Mouse (Mus musculus): ENCODE data around the gene Sgip1. TPM values are rescaled to one million over a fixed set of nuclear protein-coding genes. Genes with fewer than 3 reads are reported as not detected.

The Sgip1 gene
- total and polyA plus RNA-seq, 2 experiments from 2014 or later = 0.97 TPM; not detected in 1

DNA sequence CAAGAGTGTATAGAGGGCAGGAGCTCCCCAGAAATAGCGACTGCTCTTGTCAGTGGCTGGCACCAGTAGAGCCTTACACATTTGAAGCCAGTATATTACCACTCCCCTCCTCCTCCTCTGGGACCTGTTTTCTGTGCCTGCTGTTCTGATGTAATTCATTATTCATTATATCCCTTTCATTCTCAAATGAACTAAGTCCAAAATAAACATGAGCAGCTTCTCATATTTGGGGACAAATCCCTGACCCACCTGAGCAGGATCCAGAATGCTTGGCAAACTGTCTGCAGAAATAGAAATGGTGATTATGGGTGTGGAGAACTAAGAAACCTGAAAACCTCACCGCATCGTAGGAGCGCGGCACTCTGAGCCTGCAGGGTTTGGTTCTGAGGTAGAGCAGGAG is 228.5 kb downstream of the Sgip1 start:
- TF ChIP-seq EP300 (IDR thresholded peaks at IDR 0.05; ENCODE audit: low read depth) (no peak), CTCF (IDR thresholded peaks at IDR 0.05; ENCODE audit: low read depth) (no peak)
- H3K9ac ChIP-seq (replicated peaks; ENCODE audit: low read depth, low read length) = no peak overlapping the region
- no peaks in the 10 kb centered on the region for H3K4me1 ChIP-seq (ENCODE audit: control insufficient read depth, insufficient read depth)
- no peak overlapping the region for H3K27ac ChIP-seq (ENCODE audit: low read depth)
- H3K27me3 ChIP-seq (ENCODE audit: control insufficient read depth, insufficient read depth, low read length) = no peaks in the 10 kb centered on the region
- ATAC-seq (ENCODE audit: insufficient read depth, low read depth) (no peak), DNase-seq (ENCODE audit: low spot score) (no peak)
- no peaks in the 10 kb centered on the region for H3K9me3 ChIP-seq (replicated peaks; ENCODE audit: control insufficient read depth, low read length)
- H3K4me2 ChIP-seq (ENCODE audit: low read depth, low read length) = no peak overlapping the region
- no peak overlapping the region for H3K4me3 ChIP-seq (ENCODE audit: low read depth, low read length)
- 91% methylated on average over 5 of the region's 5 CpGs for WGBS
- H3K36me3 ChIP-seq (replicated peaks; ENCODE audit: control insufficient read depth, insufficient read depth, low read length) = no peaks in the 10 kb centered on the region

DNA sequence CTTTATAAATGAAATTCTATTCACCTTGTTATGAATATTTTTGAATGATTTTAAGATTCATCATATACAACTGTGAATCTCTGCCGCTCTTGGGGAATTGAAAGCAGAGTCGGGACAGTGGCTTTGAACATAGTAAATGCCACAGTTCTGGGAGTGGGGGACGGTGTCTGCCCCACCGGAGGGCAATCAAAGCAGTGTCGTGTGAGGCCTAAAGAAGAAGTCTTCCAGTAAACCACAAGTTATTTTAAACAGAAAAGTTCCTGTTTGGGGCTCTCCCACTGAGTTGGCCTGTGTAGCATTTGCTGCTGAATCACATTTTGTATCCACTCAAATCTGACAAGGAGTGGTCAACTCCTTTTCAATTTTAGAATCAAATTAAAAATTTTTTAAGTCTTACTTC is 230.1 kb downstream of the Sgip1 start:
- Histone ChIP-seq H3K4me2 (ENCODE audit: low read depth, low read length) (no peak overlapping the region), H3K4me3 (ENCODE audit: low read depth, low read length) (no peak overlapping the region), H3K27ac (ENCODE audit: low read depth) (no peak overlapping the region), H3K36me3 (replicated peaks; ENCODE audit: control insufficient read depth, insufficient read depth, low read length) (no peaks in the 10 kb centered on the region), H3K27me3 (ENCODE audit: control insufficient read depth, insufficient read depth, low read length) (no peaks in the 10 kb centered on the region), H3K9ac (replicated peaks; ENCODE audit: low read depth, low read length) (no peak overlapping the region), H3K9me3 (replicated peaks; ENCODE audit: control insufficient read depth, low read length) (no peaks in the 10 kb centered on the region), H3K4me1 (ENCODE audit: control insufficient read depth, insufficient read depth) (no peaks in the 10 kb centered on the region)
- 80% methylated on average over 5 of the region's 5 CpGs for WGBS
- DNase-seq (ENCODE audit: low spot score) (no peak), ATAC-seq (ENCODE audit: insufficient read depth, low read depth) (no peak)
- no peak for TF ChIP-seq EP300 (IDR thresholded peaks at IDR 0.05; ENCODE audit: low read depth)
- TF ChIP-seq CTCF (IDR thresholded peaks at IDR 0.05; ENCODE audit: low read depth) = no peak

DNA sequence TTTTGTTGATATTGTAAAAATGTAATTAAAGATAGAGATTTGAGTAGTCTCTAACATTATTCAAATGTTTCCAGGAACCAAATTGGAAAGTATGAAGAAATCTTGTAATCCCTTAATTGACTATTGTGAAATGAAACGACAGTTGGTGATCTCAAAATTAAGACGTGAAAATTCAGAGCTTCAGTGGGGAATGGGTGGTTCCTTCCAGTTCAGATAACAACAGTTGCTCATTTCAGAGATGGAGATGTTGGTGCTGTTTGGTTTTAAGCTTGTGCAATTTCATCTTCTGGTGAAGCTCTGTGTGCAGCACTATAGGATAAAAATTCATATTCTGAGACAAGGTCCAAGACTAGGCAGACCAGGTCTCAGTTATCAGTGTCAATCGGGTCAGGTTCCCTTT is 231.0 kb downstream of the Sgip1 start:
- Histone ChIP-seq H3K9ac (replicated peaks; ENCODE audit: low read depth, low read length) (no peak overlapping the region), H3K27ac (ENCODE audit: low read depth) (no peak overlapping the region), H3K4me1 (ENCODE audit: control insufficient read depth, insufficient read depth) (no peaks in the 10 kb centered on the region), H3K4me2 (ENCODE audit: low read depth, low read length) (no peak overlapping the region), H3K4me3 (ENCODE audit: low read depth, low read length) (no peak overlapping the region), H3K9me3 (replicated peaks; ENCODE audit: control insufficient read depth, low read length) (no peaks in the 10 kb centered on the region), H3K36me3 (replicated peaks; ENCODE audit: control insufficient read depth, insufficient read depth, low read length) (no peaks in the 10 kb centered on the region), H3K27me3 (ENCODE audit: control insufficient read depth, insufficient read depth, low read length) (no peaks in the 10 kb centered on the region)
- no peak for DNase-seq (ENCODE audit: low spot score)
- ATAC-seq (ENCODE audit: insufficient read depth, low read depth) = no peak
- WGBS = 64% methylated on average over 3 of the region's 3 CpGs
- TF ChIP-seq EP300 (IDR thresholded peaks at IDR 0.05; ENCODE audit: low read depth) = no peak
- no peak for TF ChIP-seq CTCF (IDR thresholded peaks at IDR 0.05; ENCODE audit: low read depth)

DNA sequence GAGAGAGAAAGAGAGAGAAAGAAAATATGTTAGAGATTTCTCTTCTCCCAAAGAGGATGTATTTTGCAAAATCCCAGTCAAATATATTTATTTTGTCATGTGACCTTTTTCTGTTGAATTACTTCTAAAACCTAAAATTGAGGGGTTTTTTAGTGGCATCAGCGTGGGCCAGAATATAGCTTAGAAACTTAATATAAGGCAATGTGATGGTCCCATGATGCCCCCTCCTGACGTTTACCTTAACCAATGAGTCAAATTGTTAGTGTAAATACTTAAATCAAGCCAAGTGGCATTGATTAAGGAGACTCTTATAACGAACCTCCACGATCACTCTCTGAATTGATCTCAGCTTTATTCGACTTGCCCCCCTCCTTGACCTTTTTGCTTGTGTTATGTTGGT is 233.1 kb downstream of the Sgip1 start:
- Histone ChIP-seq H3K4me1 (ENCODE audit: control insufficient read depth, insufficient read depth) (no peaks in the 10 kb centered on the region), H3K9me3 (replicated peaks; ENCODE audit: control insufficient read depth, low read length) (no peaks in the 10 kb centered on the region), H3K27ac (ENCODE audit: low read depth) (no peak overlapping the region), H3K9ac (replicated peaks; ENCODE audit: low read depth, low read length) (no peak overlapping the region), H3K36me3 (replicated peaks; ENCODE audit: control insufficient read depth, insufficient read depth, low read length) (no peaks in the 10 kb centered on the region), H3K27me3 (ENCODE audit: control insufficient read depth, insufficient read depth, low read length) (peaks cover 5% of the 10 kb centered on the region), H3K4me2 (ENCODE audit: low read depth, low read length) (no peak overlapping the region), H3K4me3 (ENCODE audit: low read depth, low read length) (no peak overlapping the region)
- TF ChIP-seq CTCF (IDR thresholded peaks at IDR 0.05; ENCODE audit: low read depth) = no peak
- 65% methylated on average over 5 of the region's 5 CpGs for WGBS
- ATAC-seq (ENCODE audit: insufficient read depth, low read depth) (no peak), DNase-seq (ENCODE audit: low spot score) (no peak)

DNA sequence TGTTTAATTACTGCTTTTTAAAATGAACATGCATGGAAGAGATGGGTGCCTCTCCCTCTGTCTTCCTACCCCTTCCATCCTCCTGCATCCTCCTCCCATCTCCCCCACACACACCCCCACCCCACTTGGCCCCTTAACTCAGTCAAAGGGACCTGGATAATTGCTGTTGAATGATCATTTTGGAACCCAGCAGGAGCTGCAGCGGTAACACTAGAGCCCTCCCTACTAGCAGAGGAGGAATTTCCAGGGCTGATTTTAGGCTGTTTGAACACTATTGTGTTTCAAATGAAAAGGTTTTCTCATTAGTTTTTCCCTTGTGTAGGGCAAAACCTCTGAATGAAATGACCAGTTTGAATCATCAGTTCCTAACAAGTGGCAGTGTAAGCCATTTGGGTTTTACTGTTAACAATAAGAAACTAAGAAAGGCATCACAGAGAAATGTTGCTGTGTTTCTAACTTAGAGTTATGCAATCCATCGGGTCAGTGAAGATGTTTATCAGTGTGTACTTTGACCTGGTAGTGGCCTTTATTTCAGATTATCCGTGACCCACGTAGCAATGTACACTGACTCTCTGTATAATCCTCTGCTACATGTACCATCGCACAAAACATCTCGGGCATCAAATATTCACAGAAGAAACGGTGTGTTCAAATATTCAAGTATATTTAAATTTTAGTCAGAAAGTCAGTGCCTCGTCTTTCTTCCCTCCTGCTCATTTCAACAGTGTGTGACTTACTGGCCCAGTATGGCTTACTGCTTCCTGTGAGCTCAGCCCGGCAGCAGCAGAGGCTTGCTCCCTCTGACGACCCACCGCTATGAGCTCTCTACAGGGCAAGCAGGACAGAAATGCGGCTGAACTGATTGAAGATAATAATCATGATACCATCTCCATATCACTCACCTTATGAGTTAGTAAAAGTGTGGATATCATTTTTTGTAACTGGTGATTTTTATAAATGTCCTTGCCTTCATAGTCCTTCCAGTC is 235.5 kb downstream of the Sgip1 start:
- no peak for TF ChIP-seq EP300 (IDR thresholded peaks at IDR 0.05; ENCODE audit: low read depth)
- TF ChIP-seq CTCF (IDR thresholded peaks at IDR 0.05; ENCODE audit: low read depth) = no peak
- ATAC-seq (ENCODE audit: insufficient read depth, low read depth) = no peak
- H3K9me3 ChIP-seq (replicated peaks; ENCODE audit: control insufficient read depth, low read length) = no peaks in the 10 kb centered on the region

More for the DNA sequence above, 235.5 kb downstream of the Sgip1 start:
- 62% methylated on average over 12 of the region's 12 CpGs for WGBS
- Histone ChIP-seq H3K36me3 (replicated peaks; ENCODE audit: control insufficient read depth, insufficient read depth, low read length) (no peaks in the 10 kb centered on the region), H3K4me2 (ENCODE audit: low read depth, low read length) (no peak overlapping the region), H3K27ac (ENCODE audit: low read depth) (no peak overlapping the region), H3K4me3 (ENCODE audit: low read depth, low read length) (no peak overlapping the region), H3K9ac (replicated peaks; ENCODE audit: low read depth, low read length) (no peak overlapping the region), H3K4me1 (ENCODE audit: control insufficient read depth, insufficient read depth) (no peaks in the 10 kb centered on the region), H3K27me3 (ENCODE audit: control insufficient read depth, insufficient read depth, low read length) (peaks cover 5% of the 10 kb centered on the region)
- DNase-seq (ENCODE audit: low spot score) = no peak

All from heart, postnatal 0 days (tissue).